Mouse (Mus musculus) CH12.LX (cell line): ENCODE measurements around the gene Rab10. TPM values are rescaled to one million over a fixed set of nuclear protein-coding genes. Genes with fewer than 3 reads are reported as not detected.

Source experiments
- DNase-seq: peaks from one replicate; pipeline ENCODE4 v3.0.0-alpha.2; 2013; ENCODE audit errors: extremely low read depth
- H3K27ac ChIP-seq: 2 replicates; pipeline ENCODE4 v1.5.1; 2012; ENCODE audit warnings: low read depth, mild to moderate bottlenecking, control low read depth, moderate library complexity; ENCODE audit not compliant: insufficient read depth
- H3K27me3 ChIP-seq: replicated peaks from 2 replicates; pipeline ENCODE3; 2012; ENCODE audit warnings: inconsistent platforms
- H3K36me3 ChIP-seq, 2 experiments: replicated peaks in 1 of 2; 2 replicates each; pipeline versions ENCODE3 to v1.6.1; 2012; ENCODE audit warnings: inconsistent platforms in 1 of 2, low read length in 1 of 2, mild to moderate bottlenecking in 1 of 2, mixed read lengths in 1 of 2, moderate library complexity in 1 of 2; ENCODE audit not compliant: control insufficient read depth in 1 of 2, insufficient read depth in 1 of 2
- H3K4me1 ChIP-seq, 2 experiments: 2 replicates each; pipeline ENCODE4 v1.6.1; 2012; ENCODE audit warnings: inconsistent platforms in 1 of 2, moderate library complexity in 1 of 2; ENCODE audit not compliant: insufficient read depth in 2 of 2, control insufficient read depth in 1 of 2
- H3K4me2 ChIP-seq: 2 replicates; pipeline ENCODE4 v1.6.1; 2012; ENCODE audit warnings: low read depth, mild to moderate bottlenecking, control low read depth; ENCODE audit not compliant: poor library complexity, insufficient read depth, severe bottlenecking
- H3K4me3 ChIP-seq, 3 experiments: fragments of 150-350 bp in 1 of 3; sonication (generic) in 1 of 3; replicated peaks in 1 of 3; 2 replicates each; pipeline versions ENCODE3 to v1.5.1; 2011 to 2012; ENCODE audit warnings: low read depth in 2 of 3, low read length in 2 of 3, mild to moderate bottlenecking in 2 of 3, moderate library complexity in 2 of 3, control low read depth in 1 of 3, improper control_type of control experiment in 1 of 3, inconsistent platforms in 1 of 3, mixed read lengths in 1 of 3; ENCODE audit not compliant: poor library complexity in 1 of 3
- H3K79me2 ChIP-seq: replicated peaks from 2 replicates; pipeline ENCODE4 v1.6.1; 2012; ENCODE audit warnings: mild to moderate bottlenecking, moderate library complexity; ENCODE audit not compliant: control insufficient read depth, poor library complexity, insufficient read depth, severe bottlenecking; ENCODE audit errors: extremely low read depth
- H3K9ac ChIP-seq: 2 replicates; pipeline ENCODE4 v1.6.1; 2012; ENCODE audit warnings: low read depth, mild to moderate bottlenecking, control low read depth, moderate library complexity; ENCODE audit not compliant: insufficient read depth
- H3K9me3 ChIP-seq: replicated peaks from 2 replicates; pipeline ENCODE3; 2012; ENCODE audit warnings: low read length, inconsistent platforms, mixed read lengths
- BHLHE40 ChIP-seq: IDR thresholded peaks from 2 replicates; pipeline ENCODE4 v1.6.1; 2011; ENCODE audit warnings: mild to moderate bottlenecking, low read depth, low read length, improper control_type of control experiment
- E2F4 ChIP-seq: IDR thresholded peaks from 2 replicates; pipeline ENCODE4 v1.6.1; 2011; ENCODE audit warnings: low read depth, low read length, improper control_type of control experiment; ENCODE audit not compliant: insufficient replicate concordance
- ELF1 ChIP-seq: IDR thresholded peaks from 2 replicates; pipeline ENCODE4 v1.6.1; 2014; ENCODE audit warnings: low read depth, mild to moderate bottlenecking, inconsistent platforms, low read length, improper control_type of control experiment
- EP300 ChIP-seq: IDR thresholded peaks from 2 replicates; pipeline ENCODE4 v1.6.1; 2011; ENCODE audit warnings: low read length, improper control_type of control experiment
- HCFC1 ChIP-seq: IDR thresholded peaks from 2 replicates; pipeline ENCODE4 v1.6.1; 2012; ENCODE audit warnings: low read depth, mild to moderate bottlenecking, inconsistent platforms, low read length, improper control_type of control experiment
- IRF4 ChIP-seq: IDR thresholded peaks from 2 replicates; pipeline ENCODE4 v1.6.1; 2014; ENCODE audit warnings: low read depth, mild to moderate bottlenecking, inconsistent platforms, low read length, improper control_type of control experiment
- JUND ChIP-seq: conservative IDR thresholded peaks from 2 replicates; pipeline ENCODE4 v1.6.1; 2011; ENCODE audit warnings: low read depth, low read length, improper control_type of control experiment
- KAT2A ChIP-seq: IDR thresholded peaks from 2 replicates; pipeline ENCODE4 v1.6.1; 2012; ENCODE audit warnings: low read length, improper control_type of control experiment, inconsistent platforms; ENCODE audit not compliant: insufficient replicate concordance
- MAFK ChIP-seq: IDR thresholded peaks from 2 replicates; pipeline ENCODE4 v1.6.1; 2011; ENCODE audit warnings: low read length, improper control_type of control experiment; ENCODE audit not compliant: insufficient replicate concordance
- NELFE ChIP-seq: IDR thresholded peaks from 2 replicates; pipeline ENCODE4 v1.6.1; 2011; ENCODE audit warnings: low read depth, low read length, improper control_type of control experiment
- NRF1 ChIP-seq: IDR thresholded peaks from 2 replicates; pipeline ENCODE4 v1.6.1; 2014; ENCODE audit warnings: low read depth, mild to moderate bottlenecking, inconsistent platforms, low read length, improper control_type of control experiment, moderate library complexity
- POLR2A ChIP-seq: IDR thresholded peaks from 2 replicates; pipeline ENCODE4 v1.6.1; 2011; ENCODE audit warnings: low read depth, mild to moderate bottlenecking, improper control_type of control experiment, low read length
- POLR2AphosphoS2 ChIP-seq: IDR thresholded peaks from 2 replicates; pipeline ENCODE4 v1.6.1; 2011; ENCODE audit warnings: low read depth, low read length, improper control_type of control experiment
- RAD21 ChIP-seq: IDR thresholded peaks from 2 replicates; pipeline ENCODE4 v1.6.1; 2011; ENCODE audit warnings: low read depth, mild to moderate bottlenecking, low read length, improper control_type of control experiment, moderate library complexity
- SIN3A ChIP-seq: IDR thresholded peaks from 2 replicates; pipeline ENCODE4 v1.6.1; 2012; ENCODE audit warnings: low read length, improper control_type of control experiment, inconsistent platforms
- SMC3 ChIP-seq: IDR thresholded peaks from 2 replicates; pipeline ENCODE4 v1.6.1; 2011; ENCODE audit warnings: low read depth, low read length, improper control_type of control experiment
- TBP ChIP-seq: conservative IDR thresholded peaks from 2 replicates; pipeline ENCODE4 v1.6.1; 2011; ENCODE audit warnings: low read depth, low read length, improper control_type of control experiment
- TCF12 ChIP-seq: IDR thresholded peaks from 2 replicates; pipeline ENCODE4 v1.6.1; 2014; ENCODE audit warnings: low read depth, mild to moderate bottlenecking, inconsistent platforms, low read length, improper control_type of control experiment
- UBTF ChIP-seq: IDR thresholded peaks from 2 replicates; pipeline ENCODE4 v1.6.1; 2012; ENCODE audit warnings: low read depth, mild to moderate bottlenecking, inconsistent platforms, low read length, improper control_type of control experiment, moderate library complexity
- USF2 ChIP-seq: conservative IDR thresholded peaks from 2 replicates; pipeline ENCODE4 v1.6.1; 2011; ENCODE audit warnings: low read depth, low read length, improper control_type of control experiment
- ZC3H11A ChIP-seq: IDR thresholded peaks from 2 replicates; pipeline ENCODE4 v1.6.1; 2012; ENCODE audit warnings: low read depth, mild to moderate bottlenecking, inconsistent platforms, low read length, improper control_type of control experiment
- ZKSCAN1 ChIP-seq: IDR thresholded peaks from 2 replicates; pipeline ENCODE4 v1.6.1; 2012; ENCODE audit warnings: low read depth, inconsistent platforms, low read length, improper control_type of control experiment, borderline replicate concordance
- ZMIZ1 ChIP-seq: IDR thresholded peaks from 2 replicates; pipeline ENCODE4 v1.6.1; 2012; ENCODE audit warnings: low read depth, mild to moderate bottlenecking, inconsistent platforms, low read length, improper control_type of control experiment
- ZNF384 ChIP-seq: IDR thresholded peaks from 2 replicates; pipeline ENCODE4 v1.6.1; 2012; ENCODE audit warnings: low read depth, low read length, improper control_type of control experiment, inconsistent platforms
- dilution Hi-C: fragments of 300-500 bp; cut with MboI; formaldehyde crosslinking; loops from 2 replicates; pipeline ENCODE4 v1.14.3; 2020; ENCODE audit warnings: low sequenced_read_pairs; ENCODE audit not compliant: extremely low pct_unique_long_range_greater_than_20kb, extremely low pct_ligation_motif_present
- in situ Hi-C: fragments of 300-500 bp; cut with MboI; formaldehyde crosslinking; loops from 3 replicates; pipeline ENCODE4 v1.14.3; 2019; ENCODE audit warnings: low sequenced_read_pairs, low pct_ligation_motif_present, low pct_unique_long_range_greater_than_20kb, mixed read lengths
- polyA plus RNA-seq: library from polyadenylated mRNA; unstranded; fragments of >175 nt; gene quantifications from 2 replicates; pipeline ENCODE4 v1.2.1, GENCODE M21; 2012; ENCODE audit warnings: low read depth; ENCODE audit not compliant: insufficient read length
- total RNA-seq, 2 experiments: library from RNA; depleted of rRNA; stranded (reverse); fragments of 300-350 nt in 1 of 2; fragments of >200 nt in 1 of 2; gene quantifications; 2 replicates each; pipeline ENCODE4 v1.2.3; 2012 to 2014

Rab10 gene
- total and polyA plus RNA-seq, 3 experiments = 60.1 to 111 (median 91.8) TPM

GRCm38 (mm10) chr12:3282954-3283353, 26.8 kb downstream of the Rab10 start (continued):
- TF ChIP-seq MAFK (no peak), KAT2A (no peak), E2F4 (no peak), USF2 (no peak), RAD21 (no peak), ZNF384 (peak; percentile 86), SIN3A (no peak), POLR2AphosphoS2 (no peak), BHLHE40 (peak; percentile 57), TCF12 (no peak)

- H3K36me3 ChIP-seq = peaks cover 3 to 12% of the 10 kb centered on the region in 2 experiments
- H3K27me3 ChIP-seq = no peaks in the 10 kb centered on the region
- H3K9me3 ChIP-seq = no peaks in the 10 kb centered on the region
- peaks cover 81% of the 10 kb centered on the region for H3K79me2 ChIP-seq
- TF ChIP-seq ZMIZ1 (no peak), NELFE (no peak), ZC3H11A (no peak), ZKSCAN1 (no peak)
- TF ChIP-seq, all 38 proteins: peak for 0
- no peak for DNase-seq
- Histone ChIP-seq H3K27ac (peak overlapping the region; percentile 42; the same call in 1 of the 2 replicates), H3K4me3 (no peak overlapping the region), H3K9ac (0 out of 2 replicates have a peak overlapping the region, but pooled peaks have one; percentile 39), H3K4me2 (peak overlapping the region; percentile 61; the same call in 1 of the 2 replicates), H3K4me1 (peaks cover 12 to 58% of the 10 kb centered on the region in 2 experiments)
- in situ Hi-C loops = no loop called here
- dilution Hi-C loops = no loop called here
These were observed 27.2 kb downstream of the Rab10 start for GRCm38 (mm10) chr12:3282520-3282919.

GRCm38 (mm10) chr12:3278880-3279339, 30.9 kb downstream of the Rab10 start:
- dilution Hi-C loops = no loop called here
- no peak for DNase-seq

More at GRCm38 (mm10) chr12:3278880-3279339, 30.9 kb downstream of the Rab10 start:
- no peak overlapping the region for H3K27ac ChIP-seq
- TF ChIP-seq ELF1 (no peak), NRF1 (no peak), HCFC1 (no peak), EP300 (no peak), UBTF (no peak), ZC3H11A (no peak), IRF4 (no peak), MAFK (no peak), SMC3 (no peak), TBP (no peak), ZMIZ1 (no peak), JUND (no peak), POLR2AphosphoS2 (no peak), POLR2A (no peak), E2F4 (no peak)
- H3K9ac ChIP-seq = no peak overlapping the region
- no peak overlapping the region for H3K4me3 ChIP-seq
- H3K4me2 ChIP-seq = no peak overlapping the region
- peaks cover 69% of the 10 kb centered on the region for H3K79me2 ChIP-seq
- in situ Hi-C loops = no loop called here
- H3K9me3 ChIP-seq = no peaks in the 10 kb centered on the region
- H3K27me3 ChIP-seq = no peaks in the 10 kb centered on the region
- peaks cover 3 to 14% of the 10 kb centered on the region in 2 experiments for H3K36me3 ChIP-seq
- H3K4me1 ChIP-seq = peaks cover 7 to 34% of the 10 kb centered on the region in 2 experiments
